Mouse (Mus musculus) embryonic facial prominence, embryonic 15.5 days (tissue): Measurements from ENCODE around the gene Kif6. TPM values are rescaled to one million over a fixed set of nuclear protein-coding genes. Genes with fewer than 3 reads are reported as not detected.

Experiments
- ATAC-seq: fragments of 200-750 bp; cut with Nextera tagmentation; 2 replicates; pipeline ENCODE4 v1.8.0; 2017; ENCODE audit warnings: low read depth, moderate TSS enrichment; ENCODE audit not compliant: insufficient number of reproducible peaks, low FRiP score, low TSS enrichment
- H3K27ac ChIP-seq: fragments of 300-500 bp; sonication (generic); replicated peaks from 2 replicates; pipeline ENCODE4 v1.5.1; 2015; ENCODE audit warnings: mild to moderate bottlenecking, inconsistent platforms
- H3K27me3 ChIP-seq: fragments of 300-500 bp; sonication (generic); 2 replicates; pipeline ENCODE4 v1.6.1; 2015; ENCODE audit warnings: inconsistent platforms
- H3K36me3 ChIP-seq: fragments of 300-500 bp; sonication (generic); 2 replicates; pipeline ENCODE4 v1.6.1; 2015; ENCODE audit warnings: mild to moderate bottlenecking, inconsistent platforms
- H3K4me1 ChIP-seq: fragments of 300-500 bp; sonication (generic); 2 replicates; pipeline ENCODE4 v1.6.1; 2015; ENCODE audit warnings: inconsistent platforms
- H3K4me2 ChIP-seq: fragments of 300-500 bp; sonication (generic); replicated peaks from 2 replicates; pipeline ENCODE4 v1.6.1; 2015; ENCODE audit warnings: mild to moderate bottlenecking, inconsistent platforms
- H3K4me3 ChIP-seq: fragments of 300-500 bp; sonication (generic); replicated peaks from 2 replicates; pipeline ENCODE4 v1.5.1; 2015; ENCODE audit warnings: mild to moderate bottlenecking, inconsistent platforms
- H3K9ac ChIP-seq: fragments of 300-500 bp; sonication (generic); 2 replicates; pipeline ENCODE4 v1.6.1; 2015; ENCODE audit warnings: inconsistent platforms
- H3K9me3 ChIP-seq: fragments of 300-500 bp; sonication (generic); replicated peaks from 2 replicates; pipeline ENCODE4 v1.6.1; 2016; ENCODE audit warnings: inconsistent platforms
- WGBS: fragments of 180-500 bp; shearing (Covaris S2); methylation state at CpG from one replicate; pipeline ENCODE4 v1.1.7; 2015; 5-methylcytosine and 5-hydroxymethylcytosine counted together
- polyA plus RNA-seq: library from polyadenylated mRNA; unstranded; fragments of >200 nt; fragmentation: Nextera tagmentation; extraction: Ambion mirVana; gene quantifications from 2 replicates; pipeline ENCODE4 v1.2.1, GENCODE M21; 2015

The Kif6 gene
- polyA plus RNA-seq, 1 experiment from 2014 or later = 3.9 TPM

DNA sequence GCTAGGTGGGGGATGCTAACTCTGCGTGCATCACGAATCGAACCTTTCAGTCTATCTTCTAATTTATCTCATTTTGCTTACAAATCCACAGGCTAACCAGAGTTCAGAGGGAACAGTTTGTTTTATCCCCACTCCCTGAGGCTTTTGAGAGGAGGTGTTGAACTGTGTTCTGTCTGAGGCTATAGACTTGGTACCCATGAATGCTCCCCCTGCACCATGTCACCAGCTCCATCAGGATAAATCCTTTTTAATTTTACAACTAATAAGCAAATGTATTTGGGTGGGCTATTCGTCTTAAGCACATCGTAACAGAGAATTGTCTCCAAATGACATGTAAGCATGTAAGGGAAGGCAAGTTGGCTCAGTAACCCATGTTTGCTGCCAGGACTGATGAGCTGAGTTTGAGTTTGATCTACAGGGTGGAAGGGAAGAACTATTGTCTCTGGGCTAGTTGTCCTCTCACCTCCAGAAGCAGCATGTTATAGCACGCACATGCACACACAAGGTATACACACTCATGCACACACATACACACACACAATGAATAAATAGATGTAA lies 122.4 kb downstream of the Kif6 start:
- Histone ChIP-seq H3K4me3 (no peak overlapping the region), H3K9me3 (no peaks in the 10 kb centered on the region), H3K4me1 (peaks cover 8% of the 10 kb centered on the region), H3K9ac (no peak overlapping the region), H3K36me3 (no peaks in the 10 kb centered on the region), H3K4me2 (no peak overlapping the region), H3K27ac (no peak overlapping the region), H3K27me3 (no peaks in the 10 kb centered on the region)
- 92% methylated on average over 6 of the region's 6 CpGs for WGBS
- no peak for ATAC-seq

DNA sequence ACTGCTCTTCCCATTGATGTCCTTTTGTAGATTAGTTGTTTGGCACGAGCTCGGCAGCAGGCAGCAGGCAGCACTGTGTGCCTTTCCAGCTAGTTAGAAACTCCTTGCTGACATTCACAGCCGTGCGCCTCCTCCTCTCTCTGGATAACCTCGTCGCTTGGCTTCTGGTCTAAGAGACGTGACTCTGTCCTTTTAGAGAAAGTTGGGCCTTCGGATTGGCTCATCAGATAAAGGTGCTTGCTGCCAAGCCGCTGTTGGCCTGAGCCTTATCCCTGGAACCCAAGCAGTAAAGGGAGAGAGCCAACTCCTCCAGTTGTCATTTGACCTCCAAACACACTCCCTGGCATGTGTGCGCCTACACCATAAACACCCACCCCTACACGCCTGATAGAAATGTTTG lies 123.4 kb downstream of the Kif6 start:
- Histone ChIP-seq H3K9ac (no peak overlapping the region), H3K27me3 (no peaks in the 10 kb centered on the region), H3K9me3 (no peaks in the 10 kb centered on the region), H3K4me3 (no peak overlapping the region), H3K4me1 (peaks cover 9% of the 10 kb centered on the region), H3K4me2 (no peak overlapping the region), H3K36me3 (no peaks in the 10 kb centered on the region), H3K27ac (no peak overlapping the region)
- WGBS = 79% methylated on average over 11 of the region's 11 CpGs
- ATAC-seq = no peak

DNA sequence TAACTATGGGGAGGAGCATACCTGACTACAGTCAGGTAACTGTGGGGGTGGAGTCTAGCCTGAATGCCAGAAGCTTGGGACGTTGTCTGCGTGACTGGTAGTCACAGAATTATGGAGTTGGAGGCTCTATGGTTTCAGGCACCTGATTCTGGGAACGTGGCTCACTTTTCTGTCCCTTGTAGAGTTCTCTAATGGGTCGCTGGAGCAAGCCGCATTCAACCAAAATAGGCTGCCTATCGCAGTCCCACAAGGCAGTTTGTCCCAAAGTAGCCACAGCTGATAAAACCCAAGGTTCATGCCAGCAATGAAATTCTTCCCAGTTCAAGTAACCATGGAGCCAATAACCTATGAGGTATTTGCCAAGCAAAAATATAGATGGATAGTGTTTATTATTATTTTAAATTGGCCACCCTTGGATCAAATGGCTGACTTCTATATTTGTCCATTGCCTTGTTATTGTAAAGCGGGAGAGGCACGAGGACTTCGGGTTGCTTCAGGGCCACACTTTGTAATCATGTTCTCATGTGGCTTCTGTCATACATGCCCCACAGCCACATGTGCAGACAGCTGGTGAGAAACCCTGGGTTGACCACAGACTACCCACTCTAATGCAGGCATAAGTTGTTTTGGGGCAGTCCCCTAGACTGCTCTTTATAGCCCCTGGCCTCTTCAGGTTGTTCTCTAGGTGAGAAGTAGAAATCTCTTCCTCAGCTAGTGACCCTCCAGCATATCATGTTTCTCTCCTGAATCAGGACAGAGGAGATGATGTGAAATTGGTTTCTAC lies 125.2 kb downstream of the Kif6 start:
- WGBS = 78% methylated on average over 9 of the region's 9 CpGs
- no peaks in the 10 kb centered on the region for H3K27me3 ChIP-seq
- no peak overlapping the region for H3K4me3 ChIP-seq
- peaks cover 14% of the 10 kb centered on the region for H3K4me1 ChIP-seq
- H3K4me2 ChIP-seq = no peak overlapping the region
- no peak for ATAC-seq
- H3K9me3 ChIP-seq = no peaks in the 10 kb centered on the region
- H3K27ac ChIP-seq = no peak overlapping the region
- no peak overlapping the region for H3K9ac ChIP-seq
- H3K36me3 ChIP-seq = no peaks in the 10 kb centered on the region

DNA sequence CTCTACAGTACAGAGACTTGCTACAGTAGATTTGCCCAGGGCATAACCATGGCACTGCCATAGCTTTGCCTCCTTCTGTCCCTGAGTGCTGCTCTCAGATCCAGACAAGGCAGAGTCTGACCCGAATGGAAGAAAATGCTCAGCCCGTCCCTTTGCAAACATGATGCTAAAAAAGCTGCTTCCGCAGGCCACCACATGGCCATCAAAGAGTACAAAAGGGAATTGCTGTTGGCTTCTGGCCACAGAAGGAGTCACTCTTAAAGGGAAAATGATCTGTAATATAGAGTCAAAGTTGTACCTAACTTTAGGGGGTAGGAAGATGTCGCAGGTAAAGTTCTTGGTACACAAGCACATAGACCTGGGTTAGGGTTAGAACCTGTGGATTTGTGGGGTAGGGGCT lies 126.2 kb downstream of the Kif6 start:
- WGBS = 67% methylated on average over 4 of the region's 4 CpGs
- Histone ChIP-seq H3K9ac (no peak overlapping the region), H3K27ac (no peak overlapping the region), H3K4me3 (no peak overlapping the region), H3K36me3 (no peaks in the 10 kb centered on the region), H3K4me1 (peaks cover 14% of the 10 kb centered on the region), H3K4me2 (no peak overlapping the region), H3K27me3 (no peaks in the 10 kb centered on the region), H3K9me3 (no peaks in the 10 kb centered on the region)
- ATAC-seq = no peak

DNA sequence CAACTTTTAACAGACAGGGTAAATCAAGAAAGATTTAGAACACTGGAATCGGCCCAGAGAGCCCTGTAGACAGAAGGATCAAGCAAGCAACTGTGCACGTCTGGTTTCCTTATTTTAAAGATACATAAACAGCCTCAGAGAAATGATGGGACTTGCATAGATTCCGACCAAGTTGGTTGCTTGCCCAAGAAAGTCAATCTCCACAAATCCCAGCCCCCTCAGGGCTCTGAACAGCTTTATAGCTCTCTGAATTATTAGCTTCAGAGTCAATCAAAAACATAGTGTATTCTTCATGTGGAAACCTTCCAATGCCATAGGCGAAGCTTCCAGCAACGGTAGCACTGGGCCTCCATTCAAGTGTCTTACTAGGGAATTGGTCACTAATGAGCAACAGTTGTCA lies 127.0 kb downstream of the Kif6 start:
- no peaks in the 10 kb centered on the region for H3K36me3 ChIP-seq
- H3K4me1 ChIP-seq = peaks cover 14% of the 10 kb centered on the region
- no peak overlapping the region for H3K4me2 ChIP-seq
- ATAC-seq = no peak
- no peak overlapping the region for H3K4me3 ChIP-seq
- H3K27me3 ChIP-seq = no peaks in the 10 kb centered on the region
- 38% methylated on average over 5 of the region's 5 CpGs for WGBS
- H3K27ac ChIP-seq = no peak overlapping the region
- no peaks in the 10 kb centered on the region; the same call in 1 of the 2 replicates for H3K9me3 ChIP-seq
- no peak overlapping the region for H3K9ac ChIP-seq

DNA sequence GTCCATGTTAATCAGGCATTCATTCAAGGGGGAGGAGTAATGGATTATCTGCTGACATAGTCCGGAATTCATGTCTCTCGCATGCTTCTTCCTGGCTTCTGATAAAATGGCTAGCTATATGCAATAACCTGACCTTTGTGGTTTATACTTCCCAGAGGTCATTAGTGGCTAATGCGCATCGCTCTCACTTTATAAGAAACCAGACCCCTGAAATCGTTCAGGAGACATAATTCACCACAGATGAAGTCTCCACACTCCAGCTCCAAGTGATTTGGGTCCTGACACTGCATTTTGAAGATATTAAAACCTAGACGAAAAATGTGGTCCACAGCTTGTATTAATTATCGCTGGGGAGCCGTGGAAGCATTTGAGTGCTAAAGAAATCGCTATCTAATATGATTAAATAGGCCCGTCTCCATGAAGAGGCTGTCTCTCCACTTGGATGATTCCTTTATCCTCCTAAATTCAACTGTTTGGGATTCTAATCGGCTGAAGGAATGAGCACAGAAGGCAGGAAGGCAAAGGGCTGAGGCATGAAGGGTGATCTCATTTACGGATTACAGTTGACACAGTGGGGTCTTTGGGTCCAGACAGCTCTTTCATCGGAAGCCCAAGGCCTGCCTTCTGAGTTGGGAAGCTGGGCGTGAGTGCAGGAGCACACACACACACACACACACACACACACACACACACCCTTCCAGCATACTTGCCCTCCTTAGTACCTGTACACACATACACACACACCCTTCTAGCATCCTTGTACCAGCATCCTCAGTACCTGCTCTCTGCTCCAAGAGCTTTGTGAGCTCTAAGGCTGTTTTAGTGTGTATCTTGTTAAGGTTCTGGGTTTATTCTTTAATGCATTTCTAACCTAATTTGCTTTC lies 128.9 kb downstream of the Kif6 start:
- no peak for ATAC-seq
- WGBS = 39% methylated on average over 14 of the region's 14 CpGs
- H3K4me1 ChIP-seq = peaks cover 14% of the 10 kb centered on the region
- no peaks in the 10 kb centered on the region for H3K36me3 ChIP-seq
- H3K9me3 ChIP-seq = no peaks in the 10 kb centered on the region; the same call in 1 of the 2 replicates
- no peak overlapping the region for H3K9ac ChIP-seq
- H3K27me3 ChIP-seq = no peaks in the 10 kb centered on the region
- no peak overlapping the region for H3K4me3 ChIP-seq
- no peak overlapping the region for H3K27ac ChIP-seq
- no peak overlapping the region for H3K4me2 ChIP-seq

DNA sequence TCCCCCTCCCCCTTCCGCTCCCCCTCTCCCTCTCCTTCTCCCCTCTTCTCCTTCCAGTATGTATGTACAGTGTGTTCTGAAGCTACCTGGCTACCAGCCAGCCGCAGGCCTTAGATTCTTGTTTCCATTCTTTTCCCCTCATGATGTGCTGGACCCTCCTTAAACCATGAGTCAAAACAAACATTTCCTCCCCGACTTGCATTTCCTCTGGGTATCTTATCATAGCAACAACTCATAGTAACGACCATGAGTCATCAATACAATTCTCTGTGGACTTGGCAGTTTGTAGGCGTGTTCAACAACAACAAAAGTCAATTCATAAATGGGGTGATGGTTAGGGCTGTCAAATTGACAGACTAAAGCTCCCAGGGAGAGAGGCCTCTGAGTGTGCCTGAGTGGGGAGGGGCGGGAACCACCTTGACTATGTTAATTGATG lies 136.0 kb downstream of the Kif6 start:
- no peak for ATAC-seq
- Histone ChIP-seq H3K9me3 (no peaks in the 10 kb centered on the region; the same call in 1 of the 2 replicates), H3K36me3 (no peaks in the 10 kb centered on the region), H3K4me1 (no peaks in the 10 kb centered on the region), H3K4me3 (no peak overlapping the region), H3K4me2 (no peak overlapping the region), H3K27me3 (no peaks in the 10 kb centered on the region), H3K27ac (no peak overlapping the region), H3K9ac (no peak overlapping the region)
- 62% methylated on average over 6 of the region's 6 CpGs for WGBS

DNA sequence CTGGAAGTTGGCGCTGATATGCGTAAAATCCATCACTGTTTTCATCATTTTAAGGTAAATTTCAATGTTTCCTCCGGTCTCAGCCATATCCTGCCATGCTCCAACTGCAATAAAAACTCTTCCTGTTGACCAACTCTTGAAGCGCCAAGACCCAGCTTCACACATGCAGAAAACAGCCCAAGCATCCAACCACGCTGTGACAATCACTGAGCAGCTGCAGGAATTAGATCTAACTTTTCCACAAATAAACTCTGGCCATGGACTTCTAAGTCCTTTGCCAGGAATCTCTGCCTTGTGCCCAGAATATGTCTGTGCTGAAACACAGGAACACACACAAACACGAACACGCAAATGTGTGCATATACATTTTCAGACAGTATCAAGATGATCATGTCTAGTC lies 138.9 kb downstream of the Kif6 start:
- no peaks in the 10 kb centered on the region for H3K4me1 ChIP-seq
- H3K27me3 ChIP-seq = no peaks in the 10 kb centered on the region
- H3K9me3 ChIP-seq = no peaks in the 10 kb centered on the region
- no peak overlapping the region for H3K4me3 ChIP-seq
- WGBS = 84% methylated on average over 7 of the region's 7 CpGs
- no peak overlapping the region for H3K4me2 ChIP-seq
- H3K27ac ChIP-seq = no peak overlapping the region
- no peaks in the 10 kb centered on the region for H3K36me3 ChIP-seq
- no peak overlapping the region for H3K9ac ChIP-seq
- ATAC-seq = no peak

DNA sequence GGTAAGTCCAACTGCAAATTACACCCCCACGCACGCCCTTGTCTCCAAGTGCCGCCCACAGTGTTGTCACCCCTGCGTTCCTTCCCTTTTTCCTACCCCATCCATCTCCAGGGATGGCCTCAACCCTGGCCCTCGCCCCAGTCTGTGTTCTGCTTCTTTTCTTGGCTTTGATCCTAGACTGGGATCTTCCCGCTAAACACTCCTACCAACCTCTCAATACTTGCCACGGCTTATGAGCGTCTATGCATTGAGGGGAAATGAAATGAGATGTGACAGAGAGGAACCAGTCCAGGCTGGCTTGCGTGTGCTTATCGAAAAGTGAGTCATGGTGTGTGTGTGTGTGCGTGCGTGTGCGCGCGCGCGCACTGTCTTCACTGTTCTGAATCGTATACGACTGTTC lies 141.9 kb downstream of the Kif6 start:
- no peak overlapping the region for H3K4me2 ChIP-seq
- WGBS = 74% methylated on average over 19 of the region's 19 CpGs
- no peak overlapping the region for H3K27ac ChIP-seq

DNA sequence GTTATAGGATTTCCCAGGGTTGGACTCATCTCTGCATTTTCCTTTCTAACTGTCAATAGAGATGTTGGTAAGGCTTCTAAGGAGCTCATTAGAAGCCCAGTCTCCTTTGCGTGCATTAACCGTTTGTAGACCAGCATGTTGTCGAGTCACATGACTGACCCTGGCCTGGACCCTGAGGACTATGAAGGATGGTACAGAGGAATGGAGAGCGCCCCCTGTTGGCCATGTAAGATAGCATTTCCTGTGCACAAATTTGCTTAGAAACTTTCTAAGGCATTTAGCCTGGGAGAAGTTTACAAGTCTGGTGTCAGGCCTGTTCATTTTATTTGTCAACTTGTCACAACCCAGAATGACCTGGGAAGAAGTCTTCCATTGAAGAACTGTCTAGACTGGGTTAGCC lies 144.1 kb downstream of the Kif6 start:
- no peak overlapping the region for H3K4me2 ChIP-seq
- 74% methylated on average over 4 of the region's 4 CpGs for WGBS
- H3K27ac ChIP-seq = no peak overlapping the region
- no peak for ATAC-seq
- no peak overlapping the region for H3K4me3 ChIP-seq
- H3K4me1 ChIP-seq = no peaks in the 10 kb centered on the region
- no peaks in the 10 kb centered on the region for H3K9me3 ChIP-seq
- H3K9ac ChIP-seq = no peak overlapping the region
- H3K36me3 ChIP-seq = no peaks in the 10 kb centered on the region
- no peaks in the 10 kb centered on the region for H3K27me3 ChIP-seq

More for the DNA sequence above, 141.9 kb downstream of the Kif6 start:
- Histone ChIP-seq H3K4me3 (no peak overlapping the region), H3K4me1 (no peaks in the 10 kb centered on the region), H3K36me3 (no peaks in the 10 kb centered on the region), H3K9me3 (no peaks in the 10 kb centered on the region), H3K27me3 (no peaks in the 10 kb centered on the region), H3K9ac (no peak overlapping the region)
- peak; percentile 79 for ATAC-seq

DNA sequence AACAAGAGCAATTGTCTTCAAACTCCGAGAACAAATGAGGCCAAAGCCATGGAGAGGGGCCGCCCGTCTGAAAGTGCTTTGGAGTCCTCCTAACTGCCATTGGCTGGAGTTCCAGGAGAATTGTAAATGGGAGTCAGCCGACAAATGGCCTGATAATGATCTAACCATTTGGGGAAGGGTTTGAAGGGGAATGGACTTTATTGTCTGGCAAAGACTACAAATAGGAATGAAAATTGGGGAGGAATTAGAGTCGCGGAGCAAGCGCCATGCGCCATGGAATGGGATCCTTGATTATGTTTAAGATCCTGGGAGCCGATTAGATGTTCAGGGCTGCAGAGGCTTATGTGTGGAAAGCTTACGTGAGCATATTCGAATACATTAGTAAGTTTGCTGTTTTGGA lies 146.3 kb downstream of the Kif6 start:
- no peak overlapping the region for H3K4me3 ChIP-seq
- H3K27me3 ChIP-seq = no peaks in the 10 kb centered on the region
- no peaks in the 10 kb centered on the region for H3K9me3 ChIP-seq
- H3K36me3 ChIP-seq = no peaks in the 10 kb centered on the region
- no peak overlapping the region for H3K27ac ChIP-seq
- H3K4me1 ChIP-seq = no peaks in the 10 kb centered on the region
- ATAC-seq = no peak
- no peak overlapping the region for H3K9ac ChIP-seq
- 58% methylated on average over 11 of the region's 11 CpGs for WGBS
- H3K4me2 ChIP-seq = no peak overlapping the region
